Mouse (Mus musculus) lung, postnatal 10 days (tissue): ENCODE results near the gene Gm4907.
"Not testable (repeated sequence)": the region's sequence is repeated elsewhere in the genome, so short reads cannot be mapped to it uniquely, and the experiment has no call there.

Source experiments
- DNase-seq: peaks from one replicate; pipeline ENCODE4 v3.0.0; 2021

Gene Gm4907

DNA sequence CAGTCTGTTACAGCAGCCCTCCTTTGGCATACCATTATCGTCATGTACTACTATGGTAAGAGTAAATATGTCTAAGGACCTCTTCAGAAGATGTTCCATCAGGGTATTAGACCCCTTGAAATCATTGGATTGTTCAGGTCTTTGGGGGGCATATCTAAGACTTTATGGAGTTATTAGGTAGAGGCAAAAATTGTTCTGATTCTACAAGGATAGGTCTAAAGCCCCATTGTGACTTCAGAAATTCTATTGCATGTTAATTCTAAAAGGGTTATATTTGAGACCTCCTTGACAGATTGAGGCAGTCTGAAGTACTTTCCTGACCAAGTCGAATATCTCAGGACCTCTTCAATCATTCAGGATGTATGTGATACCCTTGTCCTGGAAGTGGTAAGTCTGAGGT lies at the start of gene Gm4907:
TSS of gene Gm4907 (plus strand) at position 301 of the 400 bp plus-strand sequence.
- DNase-seq = not testable (repeated sequence)

DNA sequence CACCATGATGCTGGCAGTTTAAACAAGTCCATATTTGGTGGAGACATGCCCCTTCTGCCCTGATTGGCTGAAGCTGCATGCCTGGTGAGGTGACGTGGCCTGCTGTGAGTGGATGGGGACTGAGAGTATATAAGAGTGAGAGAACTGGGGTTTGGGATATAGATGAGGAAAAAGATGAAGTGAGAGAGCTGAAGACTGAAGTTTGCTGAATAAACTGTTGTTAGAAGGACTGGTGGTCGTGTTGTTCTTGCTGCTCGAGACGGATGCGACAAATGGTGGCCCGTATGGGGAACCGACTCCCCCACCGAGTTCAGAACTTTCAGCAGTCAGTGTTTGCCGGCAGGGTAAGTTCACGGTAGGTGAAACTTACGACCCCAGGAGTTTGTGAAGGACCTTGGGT lies 48.6 kb upstream of the Gm4907 start:
- DNase-seq = not testable (repeated sequence)

DNA sequence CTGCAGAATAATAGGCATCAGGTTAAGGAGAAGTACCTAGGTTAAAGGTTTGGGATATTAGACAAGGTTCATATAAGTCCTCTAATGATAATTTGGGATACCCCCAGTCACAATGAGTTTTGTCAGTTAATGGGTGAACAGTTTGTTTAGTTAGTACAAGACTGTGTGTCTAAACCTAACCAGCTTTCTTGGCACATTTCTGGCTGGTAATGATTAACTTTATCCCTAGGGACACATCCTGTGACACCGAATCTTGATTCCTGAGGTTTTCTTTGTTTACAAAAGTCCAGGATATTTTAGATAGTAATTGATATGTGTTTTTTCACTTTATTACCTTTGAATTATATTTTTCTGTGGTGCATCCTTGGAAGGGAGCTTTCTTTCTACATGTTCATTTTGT lies 41.4 kb upstream of the Gm4907 start:
- no peak for DNase-seq

DNA sequence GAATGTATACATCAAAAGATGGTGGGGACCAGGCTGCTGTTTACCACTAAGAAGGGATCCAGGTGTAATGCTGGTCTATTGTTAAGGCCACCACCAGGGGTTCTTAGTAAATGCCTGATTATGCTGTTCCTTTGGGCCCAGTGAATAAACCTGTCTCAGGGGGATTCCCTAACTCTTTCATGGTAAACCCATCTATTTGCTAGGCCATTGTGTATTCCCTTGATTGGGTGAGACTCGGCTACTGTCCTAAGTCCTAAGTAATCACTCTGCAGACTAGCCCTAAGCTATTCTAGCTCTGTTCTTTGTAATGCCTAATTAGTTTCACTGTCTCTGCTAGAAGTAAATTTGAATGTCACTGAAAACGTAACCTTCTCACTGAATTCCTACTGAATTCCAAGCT lies 71.8 kb downstream of the Gm4907 start:
- no peak for DNase-seq
